Mouse (Mus musculus) cerebellum, postnatal 10 days (tissue): ENCODE results near the gene Plagl2.
"Not testable (repeated sequence)": the region's sequence is repeated elsewhere in the genome, so short reads cannot be mapped to it uniquely, and the experiment has no call there.

Experiments used
- DNase-seq, 2 experiments: peaks; one replicate each; pipeline ENCODE4 v3.0.0; 2021; ENCODE audit warnings: mixed read lengths in 2 of 2

The Plagl2 gene

GRCm38 (mm10) chr2:153241250-153242014, at the start of gene Plagl2, which contains the start of gene Pofut1:
Plagl2 (minus strand) TSS chr2:153241426.
Pofut1 (plus strand) TSS chr2:153241533.
- peak; percentile 90 to 95 for DNase-seq

GRCm38 (mm10) chr2:153287835-153288234, 46.6 kb upstream of the Plagl2 start:
- DNase-seq = peak; percentile 74 to 75

- DNase-seq = no peak
These were observed 45.3 kb upstream of the Plagl2 start for GRCm38 (mm10) chr2:153286524-153286923.

GRCm38 (mm10) chr2:153283919-153284318, 42.7 kb upstream of the Plagl2 start:
- DNase-seq = no peak

- DNase-seq = no peak
These were observed 37.1 kb upstream of the Plagl2 start for GRCm38 (mm10) chr2:153278357-153278756.

- DNase-seq = not testable (repeated sequence)
These were observed 35.6 kb upstream of the Plagl2 start for GRCm38 (mm10) chr2:153276846-153277245.

GRCm38 (mm10) chr2:153276440-153276839, 35.2 kb upstream of the Plagl2 start:
- DNase-seq = no peak

GRCm38 (mm10) chr2:153275577-153275976, 34.4 kb upstream of the Plagl2 start:
- DNase-seq = not testable (repeated sequence)

- DNase-seq = no peak
These were observed 33.7 kb upstream of the Plagl2 start for GRCm38 (mm10) chr2:153274919-153275247.

GRCm38 (mm10) chr2:153274200-153274918, 33.1 kb upstream of the Plagl2 start:
- not testable (repeated sequence) for DNase-seq

- not testable (repeated sequence) for DNase-seq
These were observed 29.1 kb upstream of the Plagl2 start for GRCm38 (mm10) chr2:153270231-153270915.

GRCm38 (mm10) chr2:153267331-153267730, 26.1 kb upstream of the Plagl2 start:
- no peak for DNase-seq

- DNase-seq = no peak
These were observed 21.8 kb upstream of the Plagl2 start for GRCm38 (mm10) chr2:153263053-153263452.

GRCm38 (mm10) chr2:153259864-153260674, 18.8 kb upstream of the Plagl2 start:
- no peak for DNase-seq

GRCm38 (mm10) chr2:153259030-153259863, 18.0 kb upstream of the Plagl2 start:
- no peak for DNase-seq

GRCm38 (mm10) chr2:153256604-153257003, 15.4 kb upstream of the Plagl2 start:
- DNase-seq = no peak

- DNase-seq = no peak
These were observed 8.5 kb upstream of the Plagl2 start for GRCm38 (mm10) chr2:153249751-153250150.

- no peak for DNase-seq
These were observed 930 bp upstream of the Plagl2 start for GRCm38 (mm10) chr2:153242156-153242555.

GRCm38 (mm10) chr2:153240701-153241235, 458 bp downstream of the Plagl2 start:
- peak; percentile 37 to 42 for DNase-seq

GRCm38 (mm10) chr2:153239860-153240480, 1.3 kb downstream of the Plagl2 start:
- DNase-seq = peak in 1 of 2 experiments; percentile 16
